Mouse (Mus musculus) small intestine, adult 2 months (tissue): ENCODE measurements at regions not wholly inside any gene's neighbourhood (a gene's known extent, or its start where the extent isn't known, plus 50 kb on each side); places are given as distances from the start of the nearest gene placed in this dataset.

ENCODE experiments used
- CTCF ChIP-seq: fragments of 200-500 bp; IDR thresholded peaks from 2 replicates; pipeline ENCODE4 v1.5.1; 2012; ENCODE audit warnings: low read depth, mild to moderate bottlenecking, control low read depth, inconsistent platforms, low read length, moderate library complexity, mixed read lengths; ENCODE audit not compliant: insufficient replicate concordance, insufficient read length; ENCODE audit errors: extremely low read depth
- POLR2A ChIP-seq: fragments of 200-500 bp; IDR thresholded peaks from 2 replicates; pipeline ENCODE4 v1.6.1; 2012; ENCODE audit warnings: low read depth, mild to moderate bottlenecking, control low read depth, inconsistent platforms, low read length, moderate library complexity

GRCm38 (mm10) chr11:40539776-40540175 lies 155.2 kb downstream of the Mat2b start:
- TF ChIP-seq CTCF (no peak), POLR2A (no peak)
